Mouse (Mus musculus) embryonic fibroblast, embryonic 13.5 days (primary cell): Measurements from ENCODE around the gene B9d1. TPM values are rescaled to one million over a fixed set of nuclear protein-coding genes. Genes with fewer than 3 reads are reported as not detected.

ENCODE experiments used
- H3K27ac ChIP-seq: 2 replicates; pipeline ENCODE4 v1.5.1; 2012; ENCODE audit warnings: low read length, control low read depth, inconsistent platforms; ENCODE audit not compliant: insufficient read depth
- H3K4me1 ChIP-seq: 2 replicates; pipeline ENCODE4 v1.6.1; 2011; ENCODE audit warnings: low read length; ENCODE audit not compliant: control insufficient read depth, insufficient read depth
- H3K4me3 ChIP-seq: 2 replicates; pipeline ENCODE4 v1.5.1; 2011; ENCODE audit warnings: mild to moderate bottlenecking, control low read depth, low read length; ENCODE audit not compliant: insufficient read depth
- CTCF ChIP-seq: IDR thresholded peaks from 2 replicates; pipeline ENCODE4 v1.5.1; 2011; ENCODE audit warnings: mild to moderate bottlenecking, control low read depth, low read length, moderate library complexity, borderline replicate concordance; ENCODE audit not compliant: insufficient read depth
- POLR2A ChIP-seq: IDR thresholded peaks from 2 replicates; pipeline ENCODE4 v1.6.1; 2011; ENCODE audit warnings: low read depth, mild to moderate bottlenecking, control low read depth, low read length, moderate library complexity
- polyA plus RNA-seq: library from polyadenylated mRNA; stranded (reverse); fragments of >200 nt; gene quantifications from 2 replicates; pipeline ENCODE4 v1.2.4, GENCODE M21; 2011; ENCODE audit warnings: low read depth; ENCODE audit not compliant: missing spikeins, insufficient read length

B9d1 gene
- polyA plus RNA-seq, 1 experiment, result 23.8 TPM

- H3K27ac ChIP-seq, result no peak overlapping the region
- no peak overlapping the region for H3K4me3 ChIP-seq
- TF ChIP-seq POLR2A (no peak), CTCF (no peak)
- H3K4me1 ChIP-seq, result peaks cover 6% of the 10 kb centered on the region; the same call in 1 of the 2 replicates
Measured at GRCm38 (mm10) chr11:61503933-61504332, 1.0 kb upstream of the B9d1 start.

DNA sequence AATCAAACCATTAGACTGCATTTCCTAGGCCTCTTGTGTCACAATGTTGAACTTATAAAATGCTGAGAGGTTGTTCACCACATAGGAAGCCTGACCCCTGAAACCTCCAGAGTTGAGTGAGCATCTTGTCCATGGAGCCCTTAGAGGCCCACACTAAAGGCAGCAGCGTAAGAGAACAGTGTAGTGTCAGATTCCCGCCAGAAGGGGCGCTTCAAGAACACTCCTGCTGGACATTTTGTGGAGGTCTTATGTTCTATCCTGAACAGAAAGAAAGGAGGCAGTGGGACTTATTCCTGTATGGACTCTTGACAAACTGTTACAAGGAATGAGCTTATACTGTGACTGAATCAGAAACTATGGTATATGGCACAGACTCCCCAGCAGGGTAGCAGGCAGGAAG, 10.0 kb downstream of the B9d1 start:
- TF ChIP-seq POLR2A (no peak), CTCF (no peak)
- Histone ChIP-seq H3K27ac (no peak overlapping the region), H3K4me1 (no peaks in the 10 kb centered on the region), H3K4me3 (no peak overlapping the region)

DNA sequence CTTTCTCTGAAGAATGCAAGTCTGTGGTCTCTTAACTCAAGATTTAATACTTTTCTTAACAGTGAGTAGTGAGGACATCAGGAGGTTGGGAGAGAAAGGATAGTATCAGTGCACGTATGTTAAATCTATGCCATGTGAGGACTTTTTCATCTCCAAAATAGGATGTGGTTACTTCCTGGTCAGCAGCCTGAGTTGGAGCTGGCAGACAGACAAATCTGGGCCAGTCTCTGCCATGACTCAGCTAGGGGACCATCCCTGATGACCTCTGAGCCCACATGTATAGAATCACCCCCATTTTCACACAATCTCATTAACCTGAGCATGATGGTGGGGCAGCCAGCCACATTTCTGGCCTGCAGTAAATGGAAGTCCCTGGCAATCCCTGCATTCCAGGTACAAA, 13.0 kb downstream of the B9d1 start:
- Histone ChIP-seq H3K4me1 (no peaks in the 10 kb centered on the region), H3K27ac (no peak overlapping the region), H3K4me3 (no peak overlapping the region)
- TF ChIP-seq POLR2A (no peak), CTCF (no peak)

DNA sequence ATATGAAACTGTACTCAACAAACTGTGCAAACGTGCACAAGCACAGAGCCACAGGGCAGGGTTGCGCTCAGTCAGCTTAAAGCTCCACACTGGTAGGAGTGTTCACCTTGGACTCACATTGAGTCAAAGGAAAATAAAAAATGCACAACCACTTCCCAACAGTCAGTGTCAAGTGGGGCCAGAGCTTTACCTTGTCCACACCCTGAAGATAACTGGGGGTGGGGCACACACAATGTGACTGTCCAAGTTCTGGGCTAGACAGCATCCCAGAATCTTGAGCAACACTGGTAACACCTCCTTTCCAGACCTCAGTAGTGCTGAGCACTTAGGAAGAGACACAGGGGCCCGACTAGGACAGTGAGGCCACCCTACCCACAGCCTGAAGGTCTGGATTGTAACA, 13.9 kb downstream of the B9d1 start:
- H3K4me1 ChIP-seq, result no peaks in the 10 kb centered on the region
- H3K27ac ChIP-seq, result no peak overlapping the region
- H3K4me3 ChIP-seq, result no peak overlapping the region
- no peak for TF ChIP-seq CTCF
- TF ChIP-seq POLR2A, result no peak

GRCm38 (mm10) chr11:61519484-61520107, 14.7 kb downstream of the B9d1 start:
- Histone ChIP-seq H3K4me1 (no peaks in the 10 kb centered on the region), H3K4me3 (no peak overlapping the region), H3K27ac (no peak overlapping the region)
- no peak for TF ChIP-seq CTCF
- TF ChIP-seq POLR2A, result no peak

DNA sequence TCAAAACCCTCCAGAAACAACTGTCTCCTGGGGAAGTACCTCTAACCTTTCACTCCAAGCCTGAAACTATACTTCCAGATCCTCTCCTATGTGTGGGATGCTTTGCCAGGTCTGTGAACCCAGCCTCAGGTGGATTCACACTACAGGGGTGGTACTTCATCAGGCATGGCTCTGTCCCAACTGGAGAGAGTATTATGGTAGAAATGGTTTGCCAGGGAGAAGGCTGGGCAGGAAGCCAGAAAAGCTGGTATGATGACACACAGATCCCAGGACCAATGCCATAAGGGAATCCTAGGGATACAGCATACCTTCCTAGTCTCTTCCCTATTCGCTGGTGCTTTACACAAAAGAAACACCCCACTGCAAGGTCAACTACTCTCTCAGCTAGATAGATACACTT, 21.9 kb downstream of the B9d1 start:
- Histone ChIP-seq H3K4me1 (no peaks in the 10 kb centered on the region), H3K27ac (no peak overlapping the region), H3K4me3 (no peak overlapping the region)
- no peak for TF ChIP-seq CTCF
- no peak for TF ChIP-seq POLR2A

GRCm38 (mm10) chr11:61529268-61529713, 24.3 kb downstream of the B9d1 start:
- H3K4me1 ChIP-seq, result no peaks in the 10 kb centered on the region
- H3K4me3 ChIP-seq, result no peak overlapping the region
- no peak overlapping the region for H3K27ac ChIP-seq
- TF ChIP-seq POLR2A (no peak), CTCF (no peak)

DNA sequence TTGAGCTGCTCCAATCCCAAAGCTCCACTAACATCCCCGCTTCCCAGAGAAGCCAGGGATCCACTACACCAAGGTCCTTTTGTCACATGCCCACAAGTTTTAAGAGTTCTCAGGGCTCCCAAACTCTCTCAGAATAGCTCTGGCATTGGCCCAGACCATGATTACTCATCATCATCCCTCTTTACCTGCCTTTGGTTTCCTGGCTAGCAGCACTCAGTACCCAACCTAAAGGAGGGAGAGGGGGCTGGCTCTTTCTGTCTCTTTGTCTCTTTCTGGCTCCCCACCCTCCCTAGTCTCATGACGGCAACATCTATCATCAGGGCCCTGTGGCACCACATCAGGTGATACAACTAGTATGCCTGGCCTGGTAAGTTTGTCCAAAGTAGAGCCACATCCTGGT, 27.9 kb downstream of the B9d1 start:
- Histone ChIP-seq H3K4me3 (no peak overlapping the region), H3K27ac (no peak overlapping the region), H3K4me1 (no peaks in the 10 kb centered on the region)
- TF ChIP-seq CTCF (no peak), POLR2A (no peak)

DNA sequence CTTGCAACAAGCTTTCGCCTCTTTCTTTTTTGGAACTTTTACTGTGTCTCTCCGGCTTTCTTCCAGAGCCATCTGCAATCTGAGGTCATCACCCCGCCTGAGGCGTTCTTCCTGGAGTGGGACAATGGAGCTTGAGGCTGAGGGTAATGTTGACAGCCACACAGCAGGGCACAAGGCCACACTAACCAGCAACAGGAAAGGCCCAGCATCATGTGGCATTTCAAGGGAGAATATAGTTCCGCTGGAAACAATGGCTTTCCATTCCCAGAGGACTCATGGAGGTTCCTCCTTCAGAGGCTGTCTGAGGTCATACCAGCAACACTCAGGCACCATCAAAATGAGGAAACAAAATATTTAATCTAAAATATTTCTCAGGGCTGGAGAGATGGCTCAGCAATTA, 28.6 kb downstream of the B9d1 start:
- Histone ChIP-seq H3K27ac (no peak overlapping the region), H3K4me1 (no peaks in the 10 kb centered on the region), H3K4me3 (no peak overlapping the region)
- TF ChIP-seq POLR2A, result no peak
- no peak for TF ChIP-seq CTCF

DNA sequence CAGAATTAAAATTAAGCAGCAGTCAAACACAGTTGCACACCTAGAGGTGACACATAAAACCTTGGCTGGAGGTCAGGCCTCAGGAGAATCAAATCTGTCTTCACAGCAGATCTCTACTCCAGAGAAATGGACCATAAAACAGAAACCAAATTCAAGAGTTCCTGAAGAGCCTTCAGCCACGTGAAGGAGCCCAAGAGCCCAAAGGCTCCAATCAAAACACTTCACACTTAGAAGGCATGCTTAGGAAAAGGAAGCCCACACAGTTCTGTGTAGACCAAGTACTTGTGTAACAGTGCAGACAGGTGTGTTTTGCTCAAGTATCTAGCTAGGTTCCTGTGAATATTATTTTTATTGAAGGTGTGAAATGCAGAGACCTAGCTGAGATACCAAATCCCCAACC, 30.6 kb downstream of the B9d1 start:
- TF ChIP-seq CTCF (no peak), POLR2A (no peak)
- H3K27ac ChIP-seq, result no peak overlapping the region
- H3K4me3 ChIP-seq, result no peak overlapping the region
- no peaks in the 10 kb centered on the region for H3K4me1 ChIP-seq

DNA sequence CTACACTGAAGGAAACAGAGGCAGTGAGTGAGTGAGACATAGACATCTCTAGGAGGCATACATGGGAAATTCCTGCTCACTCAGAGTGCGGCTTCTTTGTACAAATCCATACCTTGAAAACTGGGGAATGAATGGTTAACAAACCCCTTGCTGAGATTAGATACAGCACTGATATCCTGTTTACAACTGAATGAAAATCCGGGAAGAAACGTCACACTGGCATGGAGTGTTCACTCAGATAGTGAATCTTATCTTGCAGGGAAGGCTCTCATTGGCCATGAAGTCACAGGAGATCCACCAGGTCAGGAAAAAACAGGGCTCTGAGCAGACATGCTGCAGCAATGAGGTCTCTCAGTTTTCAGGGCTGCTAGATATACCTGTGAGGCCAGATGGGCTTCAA, 32.0 kb downstream of the B9d1 start:
- TF ChIP-seq CTCF (no peak), POLR2A (no peak)
- Histone ChIP-seq H3K27ac (no peak overlapping the region), H3K4me3 (no peak overlapping the region)

More for the DNA sequence above, 32.0 kb downstream of the B9d1 start:
- no peaks in the 10 kb centered on the region for H3K4me1 ChIP-seq
